Mouse (Mus musculus) heart, postnatal 0 days (tissue): ENCODE measurements around the gene Mecom. TPM values are rescaled to one million over a fixed set of nuclear protein-coding genes. Genes with fewer than 3 reads are reported as not detected.

Experiments
- ATAC-seq: fragments of 200-750 bp; cut with Nextera tagmentation; 2 replicates; pipeline ENCODE4 v1.8.0; 2017; ENCODE audit warnings: low read depth, moderate number of reproducible peaks, moderate library complexity; ENCODE audit not compliant: insufficient read depth
- DNase-seq: peaks from one replicate; pipeline ENCODE4 v3.0.0-alpha.2; 2016; ENCODE audit warnings: low spot score
- H3K27ac ChIP-seq: fragments of 300-500 bp; sonication (generic); 2 replicates; pipeline ENCODE4 v1.5.1; 2014; ENCODE audit warnings: low read depth, mild to moderate bottlenecking
- H3K27me3 ChIP-seq: fragments of 300-500 bp; sonication (generic); 2 replicates; pipeline ENCODE4 v1.6.1; 2014; ENCODE audit warnings: low read length, mixed read lengths; ENCODE audit not compliant: control insufficient read depth, insufficient read depth
- H3K36me3 ChIP-seq: fragments of 300-500 bp; sonication (generic); replicated peaks from 2 replicates; pipeline ENCODE4 v1.6.1; 2014; ENCODE audit warnings: low read length, mixed read lengths; ENCODE audit not compliant: control insufficient read depth, insufficient read depth
- H3K4me1 ChIP-seq: fragments of 300-500 bp; sonication (generic); 2 replicates; pipeline ENCODE4 v1.6.1; 2014; ENCODE audit warnings: antibody characterized with exemption; ENCODE audit not compliant: control insufficient read depth, insufficient read depth
- H3K4me2 ChIP-seq: fragments of 300-500 bp; sonication (generic); 2 replicates; pipeline ENCODE4 v1.6.1; 2014; ENCODE audit warnings: low read depth, mild to moderate bottlenecking, low read length, moderate library complexity
- H3K4me3 ChIP-seq: fragments of 300-500 bp; sonication (generic); 2 replicates; pipeline ENCODE4 v1.5.1; 2014; ENCODE audit warnings: low read depth, low read length
- H3K9ac ChIP-seq: fragments of 300-500 bp; sonication (generic); replicated peaks from 2 replicates; pipeline ENCODE4 v1.6.1; 2014; ENCODE audit warnings: low read depth, low read length, mixed read lengths
- H3K9me3 ChIP-seq: fragments of 300-500 bp; sonication (generic); replicated peaks from 2 replicates; pipeline ENCODE4 v1.6.1; 2016; ENCODE audit warnings: low read length; ENCODE audit not compliant: control insufficient read depth
- CTCF ChIP-seq: IDR thresholded peaks from 2 replicates; pipeline ENCODE4 v1.5.1; 2016; ENCODE audit warnings: antibody characterized with exemption, control low read depth, low read depth
- EP300 ChIP-seq: IDR thresholded peaks from 2 replicates; pipeline ENCODE4 v1.6.1; 2016; ENCODE audit warnings: antibody characterized with exemption, low read depth
- WGBS: fragments of 180-500 bp; shearing (Covaris S2); extraction: QIAGEN DNeasy Blood & Tissue Kit; methylation state at CpG from one replicate; pipeline ENCODE4 v1.1.7; 2014; 5-methylcytosine and 5-hydroxymethylcytosine counted together
- polyA plus RNA-seq: library from polyadenylated mRNA; unstranded; fragments of >200 nt; fragmentation: Nextera tagmentation; extraction: Ambion mirVana; gene quantifications from 2 replicates; pipeline ENCODE4 v1.2.1, GENCODE M21; 2015
- total RNA-seq: library from RNA; depleted of rRNA; stranded (reverse); fragments of >200 nt; gene quantifications from 2 replicates; pipeline ENCODE4 v1.2.3, GENCODE M21; 2014; ENCODE audit warnings: low replicate concordance

The Mecom gene
- total and polyA plus RNA-seq, 2 experiments from 2014 or later = 8.5 to 18.9 TPM

DNA sequence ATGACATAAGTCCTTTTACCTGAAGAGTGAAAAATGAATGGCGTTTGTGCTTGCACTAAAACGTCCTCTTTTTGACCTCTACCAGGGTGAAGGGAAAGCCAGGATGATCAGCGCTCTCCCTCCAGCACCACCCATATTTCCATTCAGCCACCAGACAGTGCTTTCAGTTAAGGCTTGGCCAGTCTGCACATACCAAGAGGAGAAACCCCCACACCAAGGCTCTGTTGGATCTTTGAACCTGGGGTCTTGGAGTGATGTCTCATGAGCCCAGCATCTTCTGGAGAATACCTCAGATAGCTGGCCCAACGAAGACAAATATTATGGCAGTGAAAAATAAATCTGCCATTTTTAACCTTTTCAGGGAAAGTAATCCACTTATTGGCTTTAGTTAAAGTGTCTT, 488.2 kb downstream of the Mecom start:
- ATAC-seq = no peak
- Histone ChIP-seq H3K36me3 (no peaks in the 10 kb centered on the region), H3K4me2 (no peak overlapping the region), H3K27me3 (no peaks in the 10 kb centered on the region), H3K27ac (no peak overlapping the region), H3K4me1 (no peaks in the 10 kb centered on the region), H3K9me3 (no peaks in the 10 kb centered on the region), H3K9ac (no peak overlapping the region), H3K4me3 (no peak overlapping the region)
- no peak for DNase-seq
- no peak for TF ChIP-seq CTCF
- no peak for TF ChIP-seq EP300
- WGBS = 67% methylated on average over 4 of the region's 4 CpGs

DNA sequence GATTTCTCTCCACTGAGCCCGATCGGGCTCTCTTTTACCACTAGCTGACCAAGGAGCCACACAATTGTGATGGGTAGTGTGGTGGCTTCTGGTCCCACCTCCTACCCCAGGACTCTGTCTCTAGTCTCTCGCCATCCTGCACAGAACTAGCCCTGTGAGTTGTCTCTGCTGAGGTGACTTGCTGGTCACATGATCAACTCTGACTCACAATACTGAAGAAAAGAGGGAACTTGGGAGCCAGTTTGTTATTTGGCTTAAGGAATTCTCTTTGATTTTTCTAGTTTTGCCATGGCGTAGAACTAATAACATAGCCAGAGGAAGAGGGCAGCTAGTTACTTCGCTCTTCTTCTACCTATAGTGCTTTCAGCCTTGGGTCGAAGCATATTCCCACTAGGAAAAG, 496.5 kb downstream of the Mecom start:
- ATAC-seq (no peak), DNase-seq (no peak)
- H3K4me2 ChIP-seq = no peak overlapping the region
- no peaks in the 10 kb centered on the region for H3K27me3 ChIP-seq
- no peaks in the 10 kb centered on the region for H3K36me3 ChIP-seq
- WGBS = 84% methylated on average over 6 of the region's 6 CpGs
- no peaks in the 10 kb centered on the region for H3K4me1 ChIP-seq
- no peak for TF ChIP-seq CTCF
- no peak for TF ChIP-seq EP300
- no peaks in the 10 kb centered on the region for H3K9me3 ChIP-seq
- no peak overlapping the region for H3K9ac ChIP-seq
- no peak overlapping the region for H3K4me3 ChIP-seq
- no peak overlapping the region for H3K27ac ChIP-seq

- no peaks in the 10 kb centered on the region for H3K9me3 ChIP-seq
- no peak overlapping the region for H3K4me2 ChIP-seq
- H3K4me1 ChIP-seq = no peaks in the 10 kb centered on the region
- no peaks in the 10 kb centered on the region for H3K36me3 ChIP-seq
- no peak for TF ChIP-seq CTCF
- no peak for TF ChIP-seq EP300
- H3K27me3 ChIP-seq = no peaks in the 10 kb centered on the region
- no peak overlapping the region for H3K9ac ChIP-seq
- no peak overlapping the region for H3K4me3 ChIP-seq
- no peak for DNase-seq
- 73% methylated on average over 5 of the region's 5 CpGs for WGBS
- H3K27ac ChIP-seq = no peak overlapping the region
- no peak for ATAC-seq
Measured at GRCm38 (mm10) chr3:30050795-30051194, 497.0 kb downstream of the Mecom start.

GRCm38 (mm10) chr3:30048792-30049191, 499.0 kb downstream of the Mecom start:
- H3K4me1 ChIP-seq = no peaks in the 10 kb centered on the region
- WGBS = 55% methylated on average over 5 of the region's 5 CpGs

DNA sequence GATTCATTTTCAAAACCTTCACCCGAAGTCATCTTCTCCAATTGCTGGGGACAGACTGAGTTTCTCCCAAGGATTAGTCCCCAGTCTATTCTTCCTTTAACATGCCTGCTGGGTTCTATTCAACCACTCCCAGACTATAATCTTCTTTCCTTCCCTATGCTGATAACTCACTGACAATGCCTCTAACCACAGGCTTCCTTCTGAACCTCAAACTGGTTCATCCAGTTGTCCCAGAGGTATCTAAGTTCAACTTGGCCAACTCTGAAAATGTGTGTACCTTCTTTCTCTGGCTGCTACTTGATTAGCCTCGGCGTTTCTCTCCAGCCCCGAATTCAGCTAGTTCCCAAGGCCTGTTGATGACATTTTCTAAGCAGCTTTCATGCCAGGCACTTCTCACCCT, 499.7 kb downstream of the Mecom start:
- Histone ChIP-seq H3K4me2 (no peak overlapping the region), H3K27ac (no peak overlapping the region), H3K36me3 (no peaks in the 10 kb centered on the region), H3K9me3 (no peaks in the 10 kb centered on the region), H3K4me3 (no peak overlapping the region), H3K9ac (no peak overlapping the region), H3K27me3 (no peaks in the 10 kb centered on the region), H3K4me1 (no peaks in the 10 kb centered on the region)
- TF ChIP-seq CTCF = no peak
- no peak for TF ChIP-seq EP300
- WGBS = 41% methylated on average over 4 of the region's 4 CpGs
- DNase-seq (no peak), ATAC-seq (no peak)

More at GRCm38 (mm10) chr3:30048792-30049191, 499.0 kb downstream of the Mecom start:
- DNase-seq (no peak), ATAC-seq (no peak)
- Histone ChIP-seq H3K4me2 (no peak overlapping the region), H3K27ac (no peak overlapping the region), H3K27me3 (no peaks in the 10 kb centered on the region), H3K9ac (no peak overlapping the region), H3K36me3 (no peaks in the 10 kb centered on the region), H3K9me3 (no peaks in the 10 kb centered on the region), H3K4me3 (no peak overlapping the region)
- TF ChIP-seq EP300 (no peak), CTCF (no peak)

DNA sequence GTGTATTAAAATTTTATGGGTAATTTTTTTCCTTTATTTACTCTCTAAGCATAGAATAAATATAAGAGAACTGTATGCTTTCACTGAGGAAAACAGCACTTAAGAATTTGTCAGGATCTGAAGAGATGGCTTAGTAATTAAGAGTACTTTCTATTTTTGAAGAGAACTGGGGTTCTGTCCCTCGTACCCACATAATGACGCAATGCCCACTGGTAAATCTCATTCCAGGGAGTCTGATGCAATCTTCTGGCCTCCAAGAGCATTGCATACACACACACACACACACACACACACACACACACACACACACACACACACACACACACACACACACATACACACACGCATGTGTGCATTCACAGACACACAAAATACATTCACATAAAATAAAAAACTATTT, 504.3 kb downstream of the Mecom start:
- Histone ChIP-seq H3K4me3 (no peak overlapping the region), H3K4me2 (no peak overlapping the region), H3K36me3 (no peaks in the 10 kb centered on the region), H3K9me3 (no peaks in the 10 kb centered on the region), H3K9ac (no peak overlapping the region), H3K4me1 (no peaks in the 10 kb centered on the region), H3K27ac (no peak overlapping the region), H3K27me3 (no peaks in the 10 kb centered on the region)
- TF ChIP-seq CTCF = no peak
- no peak for TF ChIP-seq EP300
- no peak for ATAC-seq
- 81% methylated on average over 3 of the region's 3 CpGs for WGBS
- DNase-seq = no peak
